Mouse (Mus musculus): ENCODE measurements around the gene Il19.

- TF ChIP-seq CTCF (IDR thresholded peaks at IDR 0.05; ENCODE audit: control insufficient read depth, insufficient read depth, insufficient read length) (no peak), CEBPB (IDR thresholded peaks at IDR 0.05; ENCODE audit: low read depth) (no peak), MYOG (IDR thresholded peaks at IDR 0.05; ENCODE audit: control insufficient read depth, extremely low read depth, insufficient read length) (no peak), MYOD1 (IDR thresholded peaks at IDR 0.05; ENCODE audit: control insufficient read depth, insufficient read length, low read depth) (no peak), MAX (IDR thresholded peaks at IDR 0.05) (no peak)
Observed at GRCm38 (mm10) chr1:130937170-130937569, 2.7 kb downstream of the Il19 start.

Data from C2C12 (cell line).